Mouse (Mus musculus): Measurements from ENCODE around the gene Pum1. TPM values are rescaled to one million over a fixed set of nuclear protein-coding genes. Genes with fewer than 3 reads are reported as not detected.

Gene Pum1
- total RNA-seq, 2 experiments from 2014 or later, result 68.4 to 85.9 TPM

- no peak for ATAC-seq (replicated peaks; ENCODE audit: low FRiP score, poor library complexity, severe bottlenecking)
These were observed 50.3 kb downstream of the Pum1 start for GRCm38 (mm10) chr4:130713430-130713829.

DNA sequence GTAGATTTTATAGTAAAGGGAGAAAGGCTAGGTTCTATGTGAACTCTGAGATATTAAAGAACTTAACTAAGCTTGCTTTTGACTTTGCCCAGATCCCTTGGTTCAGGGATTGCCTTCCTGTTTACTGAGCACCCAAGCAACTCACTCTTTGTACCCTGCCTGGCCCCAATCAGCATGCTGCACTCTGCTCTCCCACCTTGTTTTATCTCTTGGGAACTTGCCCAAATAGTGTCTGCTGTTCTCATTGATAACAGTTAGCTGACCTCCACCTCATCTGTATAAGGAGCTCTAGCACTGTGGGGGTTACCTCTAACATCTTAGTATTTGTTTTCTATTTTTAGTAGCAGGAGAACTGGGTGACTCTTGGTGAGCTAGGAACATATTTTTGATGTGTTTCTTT lies 52.0 kb downstream of the Pum1 start:
- peak; percentile 83 for ATAC-seq (replicated peaks; ENCODE audit: low FRiP score, poor library complexity, severe bottlenecking)

DNA sequence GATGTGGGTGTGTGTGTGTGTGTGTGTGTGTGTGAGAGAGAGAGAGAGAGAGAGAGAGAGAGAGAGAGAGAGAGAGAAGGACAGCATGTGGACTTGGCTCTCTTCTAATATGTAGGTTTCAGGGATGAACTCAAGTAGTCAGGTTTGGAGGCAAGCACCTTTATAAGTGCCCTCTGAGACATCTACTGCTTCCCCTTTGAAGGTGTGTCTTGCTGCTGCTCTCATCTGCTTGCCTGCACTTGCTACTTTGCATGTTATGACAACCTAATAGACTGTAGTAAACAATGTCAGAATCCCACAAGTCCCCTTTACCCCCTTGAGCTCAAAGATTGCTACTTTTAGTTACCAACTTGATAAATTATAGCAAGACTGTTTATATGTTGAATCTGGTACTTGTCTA lies 52.5 kb downstream of the Pum1 start:
- ATAC-seq (replicated peaks; ENCODE audit: low FRiP score, poor library complexity, severe bottlenecking), result peak; percentile 57

DNA sequence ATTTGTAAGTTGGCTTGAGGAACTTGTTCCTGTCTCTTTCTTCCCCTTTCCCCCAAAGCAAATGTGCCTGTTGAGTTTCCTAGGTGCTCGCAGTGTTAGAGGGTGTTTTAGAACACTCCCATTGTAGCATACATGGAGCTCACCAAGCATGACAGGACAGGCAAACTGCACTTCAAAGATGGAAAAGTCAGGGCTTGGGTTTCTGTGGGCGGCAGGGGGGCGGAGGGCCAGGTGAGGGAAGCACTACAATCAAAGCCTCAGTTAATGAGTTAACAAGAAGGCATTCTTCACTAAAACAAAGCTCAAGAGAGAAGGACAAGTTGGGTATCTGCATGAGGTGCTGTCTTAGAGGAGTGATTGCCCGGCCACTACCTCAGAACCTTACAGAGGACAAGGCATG lies 56.2 kb downstream of the Pum1 start:
- no peak for ATAC-seq (replicated peaks; ENCODE audit: low FRiP score, poor library complexity, severe bottlenecking)

DNA sequence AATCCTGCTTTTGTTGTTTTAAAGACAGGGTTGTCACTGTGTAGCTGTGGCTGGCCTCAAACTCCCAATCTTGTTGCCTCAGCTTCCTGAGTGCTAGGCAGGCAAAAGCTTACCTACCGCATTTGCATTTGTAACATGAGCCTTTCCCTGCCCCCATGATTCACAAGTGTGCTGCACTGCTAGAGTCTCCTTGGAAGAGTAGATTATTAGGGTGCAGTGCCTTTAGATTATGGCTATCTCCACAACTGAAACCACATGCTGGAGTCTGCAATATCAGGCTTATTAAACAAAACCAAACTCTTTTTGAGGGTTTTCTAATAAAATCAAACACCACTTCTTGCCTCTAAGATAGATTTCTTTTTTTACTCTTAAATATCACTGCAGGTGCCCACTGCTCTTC lies 59.5 kb downstream of the Pum1 start:
- peak; percentile 60 for ATAC-seq (replicated peaks; ENCODE audit: low FRiP score, poor library complexity, severe bottlenecking)

- no peak for ATAC-seq (replicated peaks; ENCODE audit: low FRiP score, poor library complexity, severe bottlenecking)
These were observed 63.0 kb downstream of the Pum1 start for GRCm38 (mm10) chr4:130726118-130726517.

- no peak for ATAC-seq (replicated peaks; ENCODE audit: low FRiP score, poor library complexity, severe bottlenecking)
These were observed 72.8 kb downstream of the Pum1 start for GRCm38 (mm10) chr4:130735957-130736356.

DNA sequence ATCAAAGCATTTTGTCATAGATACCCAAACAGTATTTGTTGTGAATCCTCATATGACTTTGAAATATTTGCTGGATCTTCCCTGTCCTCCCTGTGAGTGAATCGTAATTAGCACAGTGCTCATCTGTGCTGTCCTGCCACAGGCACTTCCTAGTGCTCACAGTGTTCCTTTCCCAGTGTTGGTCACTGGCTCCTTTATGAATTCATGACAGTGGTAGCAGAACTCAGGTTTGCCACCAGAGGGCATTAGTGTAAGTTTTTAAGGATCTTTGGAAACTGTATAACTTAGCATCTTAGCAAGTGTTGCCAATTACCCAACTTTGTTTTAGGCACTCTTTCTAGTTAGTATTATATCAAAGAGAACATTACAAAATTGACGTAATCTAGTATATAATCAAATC lies 75.4 kb downstream of the Pum1 start:
- peak; percentile 81 for ATAC-seq (replicated peaks; ENCODE audit: low FRiP score, poor library complexity, severe bottlenecking)

- ATAC-seq (replicated peaks; ENCODE audit: low FRiP score, poor library complexity, severe bottlenecking), result no peak
These were observed 80.9 kb downstream of the Pum1 start for GRCm38 (mm10) chr4:130744058-130744457.

DNA sequence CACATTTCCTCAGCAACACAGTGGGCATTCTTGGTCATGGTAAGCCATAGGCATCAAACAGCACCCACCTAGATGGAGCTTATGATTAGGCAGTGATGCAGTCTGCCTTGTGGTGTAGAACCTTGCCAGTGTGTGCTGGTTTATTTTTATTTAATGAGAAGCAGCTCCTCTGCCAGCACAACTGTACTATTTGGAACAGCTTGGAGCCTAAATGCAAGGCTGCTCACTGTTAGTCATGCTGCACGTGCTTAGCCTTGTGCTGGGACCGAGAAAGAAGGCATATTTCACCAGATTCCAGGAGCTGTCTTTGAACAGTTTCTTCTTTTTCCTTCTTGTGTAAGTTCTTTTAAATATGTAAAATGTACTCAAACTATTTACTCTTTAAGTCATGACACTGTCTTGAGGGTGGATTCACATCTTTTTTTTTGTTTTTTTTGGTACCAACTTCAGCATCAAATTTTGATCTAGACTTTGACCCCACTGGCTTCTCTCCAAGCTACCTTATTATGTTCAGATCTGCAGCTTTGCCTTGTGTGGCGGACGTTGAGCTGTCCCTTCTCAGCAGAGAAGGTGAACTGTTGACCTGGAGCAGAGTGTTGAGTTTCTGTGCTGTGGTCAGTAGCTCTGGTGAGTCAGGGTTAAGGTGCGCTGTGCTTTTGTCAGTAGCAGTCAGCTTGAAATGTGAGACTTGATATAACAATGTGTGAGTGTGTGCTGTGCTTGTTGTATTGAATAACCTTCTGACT lies 82.6 kb downstream of the Pum1 start:
- no peak for ATAC-seq (replicated peaks; ENCODE audit: low FRiP score, poor library complexity, severe bottlenecking)

- no peak for ATAC-seq (replicated peaks; ENCODE audit: low FRiP score, poor library complexity, severe bottlenecking)
These were observed 86.4 kb downstream of the Pum1 start for GRCm38 (mm10) chr4:130749566-130749965.

DNA sequence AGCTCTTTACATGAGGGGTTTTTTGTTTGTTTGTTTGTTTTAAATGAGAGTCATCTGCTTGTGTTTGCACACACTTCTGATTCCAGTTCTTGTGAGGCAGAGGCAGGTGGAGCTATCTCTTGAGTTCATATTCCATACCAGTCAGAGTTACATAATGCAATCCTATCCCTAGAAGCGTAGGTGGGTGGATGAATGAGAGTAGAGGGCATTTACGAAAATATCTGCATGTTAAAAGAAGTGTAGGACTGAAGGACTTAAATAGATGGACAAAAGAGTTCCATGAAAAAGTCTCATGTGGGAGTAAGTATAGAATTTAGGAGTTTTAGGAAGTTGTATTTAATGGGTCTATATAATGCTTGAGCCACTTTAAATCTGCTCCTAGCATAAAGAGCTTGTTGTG lies 88.8 kb downstream of the Pum1 start:
- ATAC-seq (replicated peaks; ENCODE audit: low FRiP score, poor library complexity, severe bottlenecking), result no peak

DNA sequence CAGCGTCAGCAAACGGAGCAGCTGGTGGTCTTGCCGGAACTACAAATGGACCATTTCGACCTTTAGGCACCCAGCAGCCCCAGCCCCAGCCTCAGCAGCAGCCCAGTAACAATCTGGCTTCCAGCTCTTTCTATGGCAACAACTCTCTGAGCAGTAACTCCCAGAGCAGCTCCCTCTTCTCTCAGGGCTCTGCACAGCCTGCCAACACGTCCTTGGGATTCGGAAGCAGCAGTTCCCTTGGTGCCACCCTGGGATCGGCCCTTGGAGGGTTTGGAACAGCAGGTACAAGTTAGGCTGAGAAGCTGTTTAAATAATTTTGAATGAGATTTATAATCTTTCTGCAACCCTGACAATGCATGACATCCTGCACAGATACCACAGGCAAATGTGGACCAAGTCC lies 89.5 kb downstream of the Pum1 start:
- no peak for ATAC-seq (replicated peaks; ENCODE audit: low FRiP score, poor library complexity, severe bottlenecking)

DNA sequence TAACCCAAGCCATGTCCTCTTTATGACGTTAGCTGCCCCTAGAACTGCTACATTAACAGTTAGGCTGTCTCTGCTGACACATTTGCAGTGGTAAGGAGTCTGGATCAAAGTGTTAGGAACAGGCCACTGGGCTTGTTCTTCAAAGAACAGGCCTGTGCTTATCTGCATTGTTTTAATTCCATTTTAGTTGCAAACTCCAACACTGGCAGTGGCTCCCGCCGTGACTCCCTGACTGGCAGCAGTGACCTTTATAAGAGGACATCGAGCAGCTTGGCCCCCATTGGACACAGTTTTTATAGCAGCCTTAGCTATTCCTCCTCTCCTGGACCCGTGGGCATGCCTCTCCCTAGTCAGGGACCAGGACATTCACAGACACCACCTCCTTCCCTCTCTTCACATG lies 90.6 kb downstream of the Pum1 start:
- no peak for ATAC-seq (replicated peaks; ENCODE audit: low FRiP score, poor library complexity, severe bottlenecking)

GRCm38 (mm10) chr4:130754776-130755175 lies 91.7 kb downstream of the Pum1 start:
- ATAC-seq (replicated peaks; ENCODE audit: low FRiP score, poor library complexity, severe bottlenecking), result no peak

DNA sequence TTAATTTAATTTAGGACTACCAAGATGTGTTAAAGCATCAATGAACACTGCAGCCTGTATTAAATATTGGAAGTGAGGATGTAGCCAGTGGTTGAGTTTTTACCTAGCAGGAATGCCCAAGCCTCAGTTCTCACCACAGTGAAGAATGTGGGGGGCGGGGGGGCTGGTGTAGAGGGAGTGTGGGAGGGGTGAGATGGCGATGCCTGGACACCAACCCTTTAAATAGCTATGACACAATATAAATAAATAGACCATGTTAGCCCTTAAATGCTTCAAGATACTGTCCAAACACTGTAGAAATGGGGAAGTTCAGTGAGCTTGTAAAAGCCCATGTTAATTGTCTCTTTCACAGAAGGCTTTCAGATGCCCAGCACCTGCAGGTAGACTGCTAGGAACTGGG lies 96.8 kb downstream of the Pum1 start:
- no peak for ATAC-seq (replicated peaks; ENCODE audit: low FRiP score, poor library complexity, severe bottlenecking)

DNA sequence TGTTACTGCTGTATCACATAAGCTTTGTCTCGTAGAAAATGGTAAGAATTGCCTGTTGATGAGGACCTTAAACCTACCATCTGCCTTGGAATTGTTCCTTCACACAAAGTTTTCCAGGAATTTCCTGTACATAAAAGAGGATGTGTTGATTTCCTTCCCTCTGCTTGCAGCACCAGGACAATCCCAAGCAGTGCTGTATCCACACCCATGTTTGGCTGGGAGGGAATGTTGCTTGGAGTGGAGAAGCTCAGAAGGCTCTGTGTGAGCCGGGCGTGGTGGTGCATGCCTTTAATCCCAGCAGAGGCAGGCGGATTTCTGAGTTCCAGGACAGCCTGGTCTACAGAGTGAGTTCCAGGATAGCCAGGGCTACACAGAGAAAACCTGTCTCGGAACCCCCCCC lies 98.7 kb downstream of the Pum1 start:
- ATAC-seq (replicated peaks; ENCODE audit: low FRiP score, poor library complexity, severe bottlenecking), result no peak

GRCm38 (mm10) chr4:130765399-130766160 lies 102.5 kb downstream of the Pum1 start:
- ATAC-seq (replicated peaks; ENCODE audit: low FRiP score, poor library complexity, severe bottlenecking), result no peak

DNA sequence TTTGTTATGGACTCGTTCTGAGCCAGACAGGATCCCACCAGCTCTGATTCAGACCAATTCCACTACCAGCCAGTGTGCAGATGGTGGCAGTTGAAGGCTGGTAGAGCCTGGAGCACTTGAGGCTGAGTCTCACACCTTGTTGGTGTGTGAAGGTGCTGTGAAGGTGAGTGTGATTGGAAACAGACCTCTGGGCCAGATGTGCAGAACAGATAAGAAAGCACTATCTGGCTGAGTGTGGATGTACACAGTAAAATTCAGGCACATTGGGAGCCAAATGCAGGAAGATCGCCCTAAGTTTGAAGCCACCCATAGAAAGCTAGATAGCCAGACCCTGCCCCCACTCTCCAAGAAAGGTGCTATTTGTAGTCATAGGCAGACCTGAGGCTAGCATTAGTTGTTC lies 103.3 kb downstream of the Pum1 start:
- no peak; the same call in 1 of the 2 replicates for ATAC-seq (replicated peaks; ENCODE audit: low FRiP score, poor library complexity, severe bottlenecking)

- ATAC-seq (replicated peaks; ENCODE audit: low FRiP score, poor library complexity, severe bottlenecking), result no peak
These were observed 103.8 kb downstream of the Pum1 start for GRCm38 (mm10) chr4:130766926-130767325.

DNA sequence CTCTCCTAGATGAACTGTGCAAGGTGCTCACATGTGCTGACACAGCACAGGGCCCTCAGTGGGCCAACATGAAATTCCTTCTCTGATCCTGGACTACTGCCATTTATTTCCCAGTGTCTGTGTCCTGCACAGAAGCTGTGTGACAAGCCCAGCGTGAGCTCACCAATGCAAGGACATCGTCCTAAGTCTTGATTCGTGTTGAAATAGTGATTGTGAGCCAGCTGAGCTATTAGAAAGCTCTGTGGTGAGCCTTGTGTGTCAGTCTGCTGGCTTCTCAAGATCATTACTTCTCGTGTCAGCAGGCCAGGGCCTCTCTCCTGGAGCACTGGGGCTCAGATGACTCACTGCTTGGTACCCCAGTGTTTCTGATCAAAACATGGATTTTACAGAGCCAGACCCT lies 110.8 kb downstream of the Pum1 start:
- no peak for ATAC-seq (replicated peaks; ENCODE audit: low FRiP score, poor library complexity, severe bottlenecking)
